Mouse (Mus musculus): ENCODE results near the gene Gsto2.

Gsto2 gene

DNA sequence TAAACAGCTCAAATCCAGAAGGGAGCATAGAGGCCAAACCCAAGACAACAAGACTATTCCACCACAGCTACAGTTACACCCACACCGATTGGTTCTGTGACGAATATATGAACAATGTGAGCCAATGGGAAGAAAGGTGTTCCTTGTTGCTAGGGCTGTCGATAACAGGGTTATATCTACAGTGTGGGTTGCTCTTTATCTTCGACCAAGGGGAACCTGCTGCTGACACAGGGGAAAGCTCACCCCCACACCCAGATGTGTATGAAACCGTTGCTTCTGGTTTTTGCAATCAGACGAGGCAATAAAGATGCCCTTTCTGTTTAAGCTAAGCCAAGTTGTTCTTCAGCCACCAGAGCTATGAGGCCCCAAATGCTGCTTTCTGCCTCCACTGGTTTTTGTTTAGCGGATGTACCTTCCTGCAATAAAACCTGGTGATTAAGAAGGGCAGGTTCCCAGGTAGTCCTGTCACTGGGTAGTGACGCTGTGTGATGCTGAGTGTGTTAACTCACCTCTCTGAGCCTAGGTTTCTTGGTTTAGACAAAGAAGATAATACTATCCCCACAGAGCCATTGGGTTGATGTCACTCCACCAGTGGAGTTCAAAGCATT is 33.2 kb downstream of the Gsto2 start:
- DNase-seq = no peak

DNA sequence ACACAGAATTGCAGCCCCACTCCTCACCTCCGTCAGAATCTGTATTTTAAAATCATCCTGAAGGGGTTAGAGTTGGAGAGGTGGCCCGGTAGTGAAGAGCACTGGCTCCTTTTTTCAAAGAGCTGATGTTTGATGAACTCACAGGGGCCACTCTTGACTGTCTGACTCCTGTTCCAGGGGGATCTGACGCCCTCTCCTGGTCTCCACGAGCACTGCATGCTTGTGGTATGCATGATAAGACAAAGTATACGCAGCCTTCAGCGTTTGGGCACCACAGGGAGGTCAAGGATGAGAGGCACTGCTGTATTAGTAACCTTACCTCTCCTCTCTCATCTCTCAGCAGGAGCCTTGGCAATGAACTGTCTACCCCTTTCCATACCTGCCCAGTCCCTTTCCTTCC is 34.7 kb downstream of the Gsto2 start:
- DNase-seq = no peak

DNA sequence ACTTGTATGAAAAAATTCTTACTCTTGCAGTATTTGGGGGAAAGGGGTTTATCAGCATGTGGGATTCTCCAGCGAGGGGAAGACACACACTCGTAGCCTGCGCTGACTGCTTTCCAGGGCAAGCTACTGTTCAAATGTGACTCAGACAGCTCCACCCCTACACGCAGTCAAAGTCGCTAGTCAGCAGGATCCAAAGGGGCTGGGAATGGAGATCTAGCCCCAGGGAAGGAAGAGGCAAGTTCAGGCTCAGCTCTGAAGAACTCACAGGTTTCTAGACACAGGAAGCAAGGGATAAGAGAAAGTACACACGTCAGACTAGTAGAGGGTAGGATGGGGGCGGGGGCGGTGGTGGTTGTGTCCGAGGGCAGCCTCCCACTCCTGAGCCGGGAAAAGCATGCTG is 35.2 kb downstream of the Gsto2 start:
- DNase-seq = no peak

DNA sequence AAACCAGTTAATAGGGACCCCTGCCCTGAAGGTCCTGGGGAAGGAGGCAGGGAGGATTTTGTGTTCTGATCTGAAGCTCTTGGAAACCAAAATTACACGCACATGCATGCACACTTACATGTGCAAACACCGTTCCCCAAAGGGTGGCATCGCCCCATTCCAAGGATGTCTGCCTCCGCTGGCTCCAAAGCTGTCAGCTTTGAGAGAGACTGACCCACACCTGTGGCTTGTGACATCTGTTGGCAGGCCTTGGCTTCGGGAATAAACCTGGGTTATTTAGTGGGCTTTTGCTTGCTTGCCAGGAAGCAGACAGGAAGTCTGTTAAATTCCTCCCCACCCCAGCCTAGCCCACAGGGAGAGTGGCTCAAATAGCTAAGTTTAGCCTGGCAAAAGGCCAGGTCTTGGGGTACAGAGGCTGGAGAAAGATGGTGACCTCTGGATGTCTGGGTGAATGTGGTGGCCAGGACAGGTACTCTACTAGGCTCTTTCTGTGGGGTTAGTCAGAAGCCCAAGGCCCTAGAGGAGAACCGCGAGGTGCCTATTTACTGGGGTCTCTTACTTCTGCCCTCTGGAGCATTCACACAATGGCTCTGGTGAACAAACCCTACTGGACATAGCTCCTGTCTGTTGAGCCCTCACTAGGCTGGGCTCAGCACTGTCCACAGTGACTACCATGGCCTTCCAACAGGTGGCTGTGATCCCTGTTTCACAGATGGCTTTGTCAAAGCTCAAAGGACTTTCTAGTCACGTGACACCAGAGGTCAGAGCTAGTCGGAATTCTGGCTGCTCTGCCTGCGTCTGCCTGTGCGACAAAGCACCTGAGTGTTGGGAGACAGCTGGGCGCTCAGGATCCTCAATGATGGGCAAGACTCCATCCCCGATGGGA is 37.2 kb downstream of the Gsto2 start:
- no peak for DNase-seq

DNA sequence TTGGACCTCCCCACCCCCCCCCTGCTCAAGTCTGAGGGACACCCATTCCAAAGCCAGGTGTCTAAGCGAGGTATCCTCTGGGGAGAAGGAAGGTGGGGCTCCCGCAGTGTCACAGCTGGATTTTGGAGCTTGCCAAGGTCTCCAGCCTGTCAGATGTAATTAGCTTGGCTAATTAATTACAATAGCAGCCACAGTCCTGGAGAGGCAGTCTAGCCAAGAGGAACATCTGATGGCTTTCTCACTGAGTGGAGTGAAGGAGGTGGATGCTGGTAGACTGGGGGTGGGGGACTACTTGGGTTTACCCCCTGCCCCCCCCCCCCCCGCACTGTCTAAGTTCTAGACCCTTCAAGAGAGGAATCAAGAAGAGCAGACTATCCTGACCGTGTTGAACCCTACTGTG is 38.3 kb downstream of the Gsto2 start:
- no peak for DNase-seq

DNA sequence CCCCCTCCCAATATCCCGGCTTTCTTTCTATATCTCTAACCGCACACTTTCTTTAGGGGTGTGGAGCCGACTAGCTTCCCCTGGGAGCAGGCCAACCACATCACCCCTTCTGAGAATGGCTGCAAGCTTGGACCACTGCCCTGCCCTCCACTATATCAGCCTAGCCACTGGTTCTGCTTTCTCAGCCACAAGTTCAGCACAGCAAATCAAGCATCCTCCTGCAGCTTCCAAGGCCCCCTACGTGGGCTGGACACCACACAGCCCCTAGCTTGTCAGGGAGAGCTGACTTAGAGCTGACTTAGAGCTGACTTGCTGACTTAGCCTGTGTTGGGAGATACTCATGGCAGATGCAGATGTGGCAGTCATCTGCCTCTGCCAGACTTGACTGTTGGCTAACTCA is 39.7 kb downstream of the Gsto2 start:
- no peak for DNase-seq

DNA sequence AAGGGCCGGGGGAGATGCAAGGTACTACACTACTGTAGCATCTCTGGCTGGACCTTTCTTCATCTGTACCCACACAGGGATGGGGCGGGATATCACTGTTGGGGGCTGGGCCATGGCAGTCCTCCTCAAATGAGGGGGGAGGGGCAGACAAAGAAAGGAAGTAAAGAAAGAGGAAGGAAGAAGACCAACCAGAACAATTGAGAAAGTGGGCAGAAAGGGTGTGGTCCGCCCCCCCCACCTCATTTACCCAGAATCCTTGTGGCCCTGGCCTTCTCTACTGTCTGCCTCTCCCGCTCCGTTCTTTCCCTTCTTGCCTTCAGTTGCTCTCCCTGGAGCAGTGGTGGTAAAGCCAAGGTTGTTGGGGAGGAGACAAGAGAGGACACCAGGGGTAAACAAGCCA is 40.3 kb downstream of the Gsto2 start:
- DNase-seq = no peak

DNA sequence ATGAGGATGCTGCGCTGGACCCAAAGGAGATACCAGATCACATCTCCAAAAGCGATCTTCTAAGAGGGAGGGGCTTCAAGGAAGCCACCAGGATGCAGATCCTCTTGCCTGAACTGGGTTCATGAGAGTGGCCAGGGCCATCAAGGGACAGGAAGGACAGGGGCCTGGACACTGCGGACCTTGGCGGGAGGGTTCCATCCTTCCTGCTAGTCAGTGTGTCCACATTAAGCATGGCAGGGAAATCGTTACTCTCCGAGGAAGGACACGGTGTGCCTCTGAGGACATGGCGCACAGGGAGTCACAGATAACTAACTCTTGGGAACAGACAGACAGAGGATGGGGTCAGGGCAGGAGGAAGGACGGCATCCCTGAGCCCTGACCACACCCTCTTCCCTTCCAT is 42.3 kb downstream of the Gsto2 start:
- DNase-seq = no peak

DNA sequence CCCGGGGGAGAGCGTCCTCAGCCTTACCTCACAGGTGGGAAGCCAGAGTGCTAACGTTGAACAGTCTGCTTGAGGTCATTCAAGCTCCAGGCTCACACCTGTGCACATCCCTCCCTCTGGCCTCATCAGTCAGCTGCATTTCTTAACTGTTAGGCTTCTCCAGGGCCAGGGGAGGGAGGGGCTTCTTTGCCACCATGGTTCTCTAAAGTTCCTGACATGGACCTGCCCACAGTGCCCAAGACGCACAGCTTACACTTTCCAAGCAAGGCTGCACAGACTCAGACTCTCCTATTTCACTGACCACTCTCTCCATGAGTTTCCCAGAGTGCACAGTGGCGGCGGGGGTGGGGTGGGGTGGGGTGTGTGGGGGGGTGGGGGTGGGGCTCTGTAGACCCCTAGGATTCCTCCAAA is 43.6 kb downstream of the Gsto2 start:
- no peak for DNase-seq

DNA sequence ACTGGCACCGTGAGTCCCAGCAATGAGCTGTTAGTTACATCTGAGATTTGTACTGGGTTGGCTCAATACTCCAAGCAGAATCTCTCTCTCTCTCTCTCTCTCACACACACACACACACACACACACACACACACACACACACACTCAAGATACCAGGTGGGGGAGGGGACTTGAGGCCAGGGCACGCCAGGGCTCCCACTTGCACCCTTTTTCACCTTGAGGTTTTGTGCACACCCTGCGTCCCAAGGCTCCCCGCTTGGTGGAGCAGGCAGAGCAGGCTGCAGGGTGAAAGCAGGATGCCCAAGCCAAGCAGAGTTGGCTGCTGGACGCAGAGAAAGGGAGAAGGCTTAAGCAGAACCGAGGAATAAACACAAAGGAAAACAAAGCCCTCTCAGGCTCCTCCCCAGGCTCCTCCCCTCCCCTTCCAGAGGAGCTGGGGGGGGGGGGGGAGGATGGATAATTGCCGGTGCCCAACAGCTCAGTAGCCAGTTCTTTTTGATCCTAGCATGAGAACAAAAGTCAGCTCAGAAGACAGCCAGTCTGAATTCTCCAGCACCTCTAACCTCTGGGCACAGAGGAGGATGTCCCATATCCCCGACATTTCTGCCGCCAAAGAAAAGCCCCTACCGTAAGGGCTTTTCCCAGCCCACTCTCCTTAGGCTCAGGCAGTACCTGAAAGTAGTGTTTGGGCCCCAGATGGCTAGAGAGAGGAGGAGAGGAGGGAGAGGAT is 44.2 kb downstream of the Gsto2 start:
- DNase-seq = no peak

DNA sequence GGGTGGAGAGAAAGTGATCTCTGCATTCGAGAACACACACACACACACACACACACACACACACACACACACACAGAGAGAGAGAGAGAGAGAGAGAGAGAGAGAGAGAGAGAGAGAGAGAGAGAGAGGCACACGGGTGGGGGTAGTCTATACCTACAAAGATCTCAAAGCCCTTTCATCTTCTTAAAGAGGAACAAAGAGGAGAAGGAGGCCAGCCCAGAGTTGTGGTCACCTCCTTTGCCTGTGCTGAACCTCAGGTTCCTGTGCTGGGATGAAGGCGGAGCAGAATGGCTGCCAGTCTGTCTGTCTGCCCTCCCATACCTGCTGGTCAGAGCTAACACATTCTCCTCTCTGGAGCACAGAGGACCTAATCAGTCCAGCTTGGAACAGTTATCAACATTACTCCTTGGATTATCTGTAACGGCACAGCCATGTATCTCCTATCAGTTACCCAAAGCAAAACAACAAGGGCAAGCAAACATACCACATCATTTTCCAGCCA is 44.8 kb downstream of the Gsto2 start:
- no peak for DNase-seq

DNA sequence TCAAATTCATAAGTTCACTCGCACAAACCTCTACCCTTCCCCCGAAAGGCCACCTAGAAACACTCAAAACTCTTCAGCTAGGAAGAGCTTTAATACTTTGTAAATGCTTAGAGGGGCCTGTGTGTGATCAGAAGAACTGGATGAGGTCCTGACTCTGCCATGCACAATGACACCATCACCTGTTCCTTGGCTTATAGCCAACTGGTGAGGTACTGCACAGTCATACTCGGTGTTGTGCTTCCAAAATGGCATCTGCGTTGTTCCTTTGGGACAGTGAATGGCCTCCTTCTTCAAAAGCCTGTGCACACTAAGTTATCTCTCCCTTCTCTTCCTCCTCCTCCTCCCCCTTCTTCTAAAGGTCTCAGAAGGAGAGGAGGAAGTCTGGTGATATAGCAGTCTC is 45.4 kb downstream of the Gsto2 start:
- DNase-seq = no peak

DNA sequence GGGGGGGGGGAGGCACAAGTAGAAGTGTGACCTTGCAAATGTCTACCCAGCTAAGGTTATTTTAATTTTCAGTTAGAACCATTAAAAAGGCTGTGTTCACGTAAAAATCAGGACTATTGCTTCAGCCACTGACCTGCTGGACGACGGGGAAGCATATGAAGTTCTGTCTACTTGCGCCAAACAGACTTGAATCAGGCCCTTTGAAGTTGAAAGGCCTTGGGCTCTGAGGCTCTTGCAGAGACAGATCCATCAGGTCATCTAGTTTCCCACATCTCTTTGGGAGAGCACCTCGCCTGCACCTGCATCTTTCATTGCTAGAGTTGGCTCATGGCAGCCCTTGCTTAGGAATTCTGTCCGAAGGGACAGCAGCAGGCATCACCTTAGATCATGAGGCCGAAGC is 48.0 kb downstream of the Gsto2 start:
- no peak for DNase-seq

DNA sequence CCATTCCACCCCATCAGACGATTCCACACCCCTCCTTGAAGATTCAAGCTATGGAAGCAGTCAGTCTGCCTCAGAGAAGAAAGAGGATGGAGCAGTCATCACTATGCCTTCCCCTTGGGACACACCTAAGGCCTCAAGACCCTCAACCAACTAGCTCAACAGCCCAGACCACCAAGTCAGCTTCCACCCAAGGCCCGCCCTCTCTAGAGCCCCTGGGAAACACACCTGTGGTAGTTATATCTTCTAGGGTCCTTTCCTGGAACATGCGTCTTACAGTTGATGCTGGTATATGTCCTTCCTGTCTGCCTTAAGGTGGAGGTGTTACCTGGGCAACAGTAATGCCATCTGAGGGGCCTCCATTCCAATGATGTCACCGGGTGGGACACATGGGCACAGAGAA is 48.9 kb downstream of the Gsto2 start:
- DNase-seq = no peak

DNA sequence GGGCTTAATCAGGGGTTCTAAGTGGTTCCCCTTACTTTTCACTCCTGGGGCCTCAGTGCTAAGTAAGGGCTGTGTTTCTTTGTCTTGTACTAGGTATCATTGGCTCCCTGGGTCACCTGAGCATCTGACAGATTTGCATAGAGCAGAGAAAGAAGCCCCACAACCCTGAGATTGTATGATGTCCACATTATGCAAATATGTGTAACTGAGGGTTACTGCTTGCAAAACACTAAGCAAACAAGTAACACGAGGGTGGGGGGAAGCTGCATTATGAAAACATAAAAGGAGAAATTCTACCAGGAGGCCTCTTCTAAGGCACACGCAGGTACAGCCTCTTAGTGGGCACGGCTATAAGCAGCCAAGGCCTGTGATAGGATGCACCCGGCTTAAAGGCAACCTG is 49.9 kb downstream of the Gsto2 start:
- no peak for DNase-seq

DNA sequence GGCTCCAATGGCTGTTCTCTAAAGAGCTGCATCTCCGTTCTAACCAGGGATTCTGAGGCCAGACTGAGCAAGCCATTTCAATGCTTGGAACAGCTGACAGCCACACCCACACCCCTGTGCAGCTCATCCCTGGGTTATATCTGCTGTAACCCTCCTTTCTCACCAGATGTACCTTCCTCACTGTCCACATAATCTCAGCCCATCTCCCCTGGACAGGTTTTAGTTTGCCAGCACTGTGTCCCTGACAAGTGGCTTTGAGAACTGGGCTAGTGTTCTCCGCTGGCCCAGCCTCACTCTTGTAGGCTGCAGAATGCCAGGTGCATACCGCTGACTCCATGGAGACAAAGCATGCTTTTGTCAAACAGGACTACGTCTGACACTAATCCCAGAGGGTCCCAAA is 52.1 kb downstream of the Gsto2 start:
- DNase-seq = no peak

DNA sequence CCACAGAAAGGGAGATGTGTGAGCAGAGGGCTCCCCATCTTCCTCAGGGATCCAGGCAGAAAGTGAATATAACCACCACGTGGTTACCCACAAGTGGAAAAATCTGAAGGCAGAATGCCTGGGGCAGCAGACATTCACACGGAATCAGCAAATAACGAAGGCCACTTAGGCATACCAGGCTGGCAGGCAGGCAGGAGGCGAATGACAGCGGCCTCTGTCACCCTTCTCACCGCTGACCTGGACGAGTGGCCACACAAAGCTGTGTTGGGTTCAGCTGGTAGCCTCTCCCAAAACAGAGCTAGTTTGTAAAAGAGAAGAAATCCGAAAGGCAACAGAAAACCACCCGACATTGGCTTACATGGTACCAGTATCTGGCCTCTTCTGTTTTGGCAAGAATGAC is 52.7 kb downstream of the Gsto2 start:
- DNase-seq = no peak

DNA sequence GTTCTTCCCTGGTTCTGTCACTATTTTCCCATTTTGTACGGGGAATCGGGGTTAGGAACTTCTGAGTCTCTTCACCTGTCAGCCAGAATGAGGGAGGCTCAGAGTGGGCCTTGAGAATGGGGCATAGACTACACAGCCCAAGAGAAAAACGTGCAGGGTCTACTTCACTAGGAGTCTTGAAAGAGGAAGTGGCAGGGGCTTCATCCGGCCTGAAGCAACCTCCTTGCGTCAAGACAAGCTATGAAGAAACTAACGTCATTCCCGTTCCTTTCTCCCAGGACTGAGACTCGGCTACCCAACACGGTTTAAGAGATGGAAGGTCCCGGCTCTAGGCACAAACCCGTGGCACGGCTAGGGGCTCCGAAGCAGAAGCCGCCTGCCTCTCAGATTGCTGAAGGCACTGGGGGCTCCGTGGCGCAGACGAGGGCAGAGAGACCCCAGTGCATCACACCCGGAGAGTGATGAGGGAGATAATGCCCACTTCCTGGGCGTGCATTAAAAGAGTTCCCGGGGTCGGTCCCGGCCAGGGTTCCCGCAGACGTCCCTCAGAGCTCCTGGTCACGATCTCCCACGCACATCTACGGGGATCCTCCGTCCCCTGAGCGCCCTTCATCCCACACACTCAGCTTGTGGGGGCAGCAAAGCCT is 53.2 kb downstream of the Gsto2 start:
- no peak for DNase-seq

DNA sequence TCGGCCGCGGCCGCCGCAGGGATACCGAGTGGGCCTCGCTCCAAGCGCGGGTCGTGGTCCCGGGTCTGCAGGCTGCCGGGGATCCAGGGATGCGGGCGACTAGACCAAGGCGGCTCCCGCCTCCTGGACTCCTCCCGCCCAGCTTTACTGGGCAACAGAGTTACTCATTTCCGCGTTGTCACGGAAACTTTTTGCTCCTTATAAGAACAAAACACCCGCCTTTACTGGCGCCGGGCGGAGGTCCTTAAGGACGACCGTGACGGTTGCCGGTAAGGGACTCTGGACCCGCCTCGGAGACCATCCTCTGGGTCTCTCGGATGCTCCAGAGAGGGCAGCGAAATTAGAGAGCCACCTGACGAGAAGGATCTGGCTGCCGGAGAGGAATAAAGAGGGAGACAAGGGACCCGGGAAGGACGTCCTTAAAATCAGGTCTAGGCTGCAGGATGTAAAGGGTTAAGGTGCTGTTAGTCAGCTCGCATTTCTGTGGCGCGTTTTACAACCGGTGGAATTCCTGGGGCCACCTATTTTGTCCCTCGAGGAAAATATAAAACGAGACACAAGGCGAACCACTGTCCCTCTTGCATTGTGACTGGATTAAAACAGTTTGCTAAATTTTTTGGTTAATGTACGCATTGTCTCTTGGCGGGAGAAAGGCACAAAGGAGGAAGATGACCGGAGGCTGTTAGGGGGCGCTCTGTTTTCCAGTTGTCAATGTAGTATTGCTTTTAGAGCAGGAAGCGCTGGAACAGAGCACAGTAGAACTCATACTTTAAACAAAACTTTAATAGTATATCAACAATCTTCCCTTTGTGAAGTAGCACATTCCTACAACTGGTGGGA is 54.0 kb downstream of the Gsto2 start, which contains the start of the genes Cfap43 and Itprip:
Gene Cfap43, minus strand, starts transcription at position 162 of the 840 bp plus-strand sequence.
Gene Itprip, minus strand, starts transcription at position 174 of the 840 bp plus-strand sequence.
- DNase-seq = no peak

DNA sequence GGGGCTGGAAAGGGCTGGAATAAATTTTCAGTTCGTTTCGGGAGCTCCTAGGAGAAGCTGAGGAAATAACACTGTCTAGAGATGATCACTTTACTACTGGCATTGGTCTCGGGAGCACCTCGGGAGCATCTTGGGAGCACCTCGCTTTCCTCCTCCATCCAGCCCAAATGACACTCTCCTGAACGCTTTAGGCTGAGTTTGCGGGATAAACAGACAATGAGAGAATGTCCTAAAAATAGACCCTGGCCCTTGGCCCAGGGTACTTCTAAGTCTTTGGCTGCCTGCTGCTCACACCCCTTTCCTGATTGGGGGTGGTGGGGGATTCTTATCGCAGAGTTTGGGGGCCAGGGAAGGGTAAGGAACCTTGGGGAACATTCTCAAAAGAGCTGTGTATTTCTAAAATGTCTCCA is 54.6 kb downstream of the Gsto2 start:
- DNase-seq = no peak

DNA sequence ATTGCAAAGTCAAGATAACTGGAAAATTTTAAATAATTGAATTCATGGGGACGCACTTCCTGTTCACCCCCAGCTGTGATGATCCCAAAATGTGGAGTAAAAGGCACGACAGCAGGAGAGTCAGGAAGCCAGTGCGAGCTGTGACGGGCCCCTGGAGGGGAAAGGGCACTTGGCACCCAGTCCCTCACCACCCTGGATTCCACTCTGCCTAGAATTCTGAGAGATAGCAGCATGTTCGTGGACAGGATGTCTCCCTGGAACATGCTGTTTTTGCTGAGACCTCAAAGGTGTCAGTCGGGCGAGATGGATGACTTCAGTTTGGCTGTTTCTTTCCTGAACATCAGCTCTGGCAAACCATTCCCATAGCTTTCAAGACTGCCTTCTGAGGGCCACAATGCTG is 60.5 kb downstream of the Gsto2 start:
- DNase-seq = no peak

DNA sequence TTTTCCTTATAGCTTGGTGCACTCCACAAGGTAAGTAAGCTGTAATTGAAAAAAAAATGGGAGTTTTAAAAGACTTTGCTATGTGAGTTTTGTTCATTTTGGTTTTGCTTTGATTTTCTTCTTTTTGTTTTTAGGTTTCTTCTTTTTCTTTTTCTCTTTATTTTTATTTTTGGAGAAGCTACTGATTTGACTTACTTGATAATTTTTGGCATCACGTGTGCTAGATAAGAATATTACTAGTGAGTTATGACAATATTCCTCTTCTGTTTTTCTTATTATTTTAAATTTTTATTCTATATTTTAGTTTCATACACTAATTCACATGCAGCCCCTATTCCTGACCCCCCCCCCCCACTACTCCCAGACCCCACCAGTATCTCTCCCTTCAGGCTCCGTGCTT is 61.7 kb downstream of the Gsto2 start:
- no peak for DNase-seq

All from cerebellum, adult 11-12 months (tissue).